Mouse (Mus musculus) heart, postnatal 0 days (tissue): Measurements from ENCODE around the gene Ift122.

Experiments used
- CTCF ChIP-seq: IDR thresholded peaks from 2 replicates; pipeline ENCODE4 v1.5.1; 2016; ENCODE audit warnings: antibody characterized with exemption, control low read depth, low read depth
- EP300 ChIP-seq: IDR thresholded peaks from 2 replicates; pipeline ENCODE4 v1.6.1; 2016; ENCODE audit warnings: antibody characterized with exemption, low read depth

DNA sequence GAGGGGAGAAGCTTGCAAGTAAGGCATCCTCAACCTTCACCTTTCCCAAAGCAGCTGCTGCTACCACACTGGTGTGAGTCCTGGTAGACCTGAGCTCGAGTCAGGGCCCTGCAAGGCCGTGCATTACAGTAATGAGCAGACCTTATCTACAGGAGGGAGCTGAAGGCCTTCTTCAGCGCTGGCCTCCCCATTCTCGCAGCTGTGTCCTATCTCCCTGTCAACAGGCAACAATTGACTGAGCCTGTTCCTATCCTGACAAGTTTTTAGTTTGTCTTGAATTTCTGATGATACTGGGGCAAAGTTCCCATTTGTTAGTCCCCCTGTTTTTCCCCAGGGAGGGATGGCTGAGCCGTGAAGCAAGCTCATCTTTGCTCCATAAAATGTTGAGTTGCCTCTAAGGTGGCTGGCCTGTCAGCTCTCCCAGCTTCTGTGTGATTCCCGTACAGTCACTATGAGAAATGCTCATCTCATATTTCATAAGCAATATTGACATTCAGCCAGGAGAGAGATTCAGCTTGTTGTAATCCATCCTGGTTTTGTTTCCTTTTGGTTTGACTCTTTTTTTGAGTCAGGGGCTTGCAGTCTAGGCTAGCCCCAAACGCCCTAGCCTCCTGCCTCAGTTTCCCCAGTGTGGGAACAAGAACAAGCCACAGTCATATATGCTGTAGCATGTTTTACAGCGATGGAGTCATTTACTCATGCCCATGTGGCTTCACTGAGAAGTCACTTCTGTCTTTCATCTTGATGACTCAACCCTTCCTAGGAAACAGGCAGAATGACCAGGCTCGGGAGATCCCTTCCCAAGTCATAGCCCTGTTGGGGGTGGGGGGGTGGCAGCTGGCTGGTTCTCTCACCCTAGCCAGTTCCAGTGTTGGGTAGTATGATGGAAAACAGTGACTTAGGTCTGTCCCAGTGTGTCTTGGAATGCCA lies 90.5 kb downstream of the Ift122 start:
- TF ChIP-seq CTCF (no peak), EP300 (no peak)
